Mouse (Mus musculus): ENCODE data around the gene Dad1.
"Not testable (repeated sequence)": the region's sequence is repeated elsewhere in the genome, so short reads cannot be mapped to it uniquely, and the experiment has no call there.

Dad1 gene

DNA sequence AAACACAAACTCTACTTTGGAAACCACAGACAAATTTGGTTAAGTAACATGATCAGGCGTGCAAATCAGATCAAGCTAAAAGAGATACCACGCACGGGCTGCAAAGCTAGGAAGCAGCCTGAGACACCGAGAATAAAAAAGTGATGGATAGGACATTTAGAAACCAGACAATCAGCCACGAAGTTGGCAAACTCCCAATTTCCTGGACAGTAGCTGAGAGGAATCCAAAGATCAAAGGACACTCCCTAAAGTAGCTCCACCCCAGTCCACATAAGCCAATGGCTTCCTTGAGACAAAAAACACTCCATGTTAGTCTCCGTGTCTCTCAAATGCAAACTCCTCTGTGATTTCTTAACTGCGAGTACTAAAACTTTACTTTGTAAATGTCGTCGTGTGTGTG is 4.6 kb downstream of the Dad1 start:
- DNase-seq (ENCODE audit: low read depth, low spot score) = no peak

DNA sequence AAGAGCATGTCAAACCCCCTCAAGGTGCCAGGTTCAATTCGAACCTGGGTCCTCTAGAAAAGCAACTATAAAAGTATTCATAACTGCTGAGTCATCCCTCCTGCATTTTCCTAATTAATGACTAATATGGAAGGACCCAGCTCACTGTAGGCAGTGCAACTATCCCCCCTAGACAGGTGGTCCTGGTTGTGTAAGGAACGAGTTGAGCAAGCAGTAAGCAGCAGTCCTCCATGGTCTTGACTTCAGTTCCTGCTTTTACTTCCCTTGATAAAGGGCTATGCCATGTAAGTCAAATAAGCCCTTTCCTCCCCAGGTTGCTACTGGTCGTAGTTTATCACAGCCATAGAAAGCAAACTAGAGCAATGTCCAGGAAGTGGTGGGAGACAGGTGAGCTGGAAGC is 7.7 kb downstream of the Dad1 start:
- no peak for DNase-seq (ENCODE audit: low read depth, low spot score)

GRCm38 (mm10) chr14:54244183-54244582 is 9.7 kb downstream of the Dad1 start:
- no peak for DNase-seq (ENCODE audit: low read depth, low spot score)

GRCm38 (mm10) chr14:54240542-54240941 is 13.4 kb downstream of the Dad1 start:
- no peak for DNase-seq (ENCODE audit: low read depth, low spot score)

DNA sequence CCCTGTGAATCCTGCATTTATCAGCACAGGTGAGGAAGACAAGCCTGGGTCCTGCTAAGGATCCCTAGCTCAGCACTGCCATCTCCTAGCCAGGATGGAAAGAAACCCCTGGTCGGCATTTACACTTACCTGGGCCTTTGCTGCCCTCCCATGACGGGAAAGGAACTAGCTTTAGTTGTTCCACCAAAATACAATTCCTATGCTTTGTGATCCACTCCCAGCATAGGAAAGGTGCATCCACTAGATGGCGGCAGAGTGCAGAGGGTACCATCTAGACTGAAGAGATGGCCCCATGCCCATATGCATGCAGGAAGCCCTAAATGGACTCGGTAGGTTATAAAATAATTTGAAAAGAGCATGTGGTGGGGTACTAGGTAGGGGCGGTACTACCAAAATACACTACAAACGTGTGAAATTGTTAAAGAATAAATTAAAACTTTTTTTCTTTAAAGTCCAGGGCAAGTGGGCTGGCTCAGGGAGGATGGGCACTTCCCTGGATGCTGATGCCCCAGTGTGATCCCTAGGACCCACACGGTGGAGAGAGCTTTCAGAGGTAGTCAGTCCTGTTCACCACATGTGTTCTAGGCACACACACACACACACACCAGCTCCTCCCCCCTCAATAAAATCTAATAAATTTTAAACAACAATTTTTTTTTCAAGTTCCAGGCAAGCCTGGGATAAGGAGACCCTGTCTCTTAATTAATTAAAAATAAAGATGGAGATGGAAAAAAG is 14.7 kb downstream of the Dad1 start:
- DNase-seq (ENCODE audit: low read depth, low spot score) = peak; percentile 90

DNA sequence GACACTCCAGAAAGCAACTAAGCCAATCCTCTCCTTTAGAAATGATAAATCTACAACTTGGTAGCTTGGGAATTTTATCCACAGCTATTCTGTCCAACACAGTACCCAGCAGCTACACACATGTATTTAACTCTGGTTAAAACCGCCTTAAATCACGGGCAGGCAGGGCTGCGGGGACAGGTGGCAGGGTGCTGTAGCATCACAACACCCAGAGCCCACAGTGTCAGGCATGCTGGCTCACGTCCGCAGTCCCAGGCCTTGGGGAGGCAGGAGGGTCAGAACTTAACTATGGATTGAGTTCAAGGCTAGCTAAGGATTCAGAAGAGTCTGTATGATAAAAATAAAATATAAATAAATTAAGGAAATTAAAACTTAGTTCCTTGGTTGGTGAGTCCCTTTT is 17.0 kb downstream of the Dad1 start:
- no peak for DNase-seq (ENCODE audit: low read depth, low spot score)

DNA sequence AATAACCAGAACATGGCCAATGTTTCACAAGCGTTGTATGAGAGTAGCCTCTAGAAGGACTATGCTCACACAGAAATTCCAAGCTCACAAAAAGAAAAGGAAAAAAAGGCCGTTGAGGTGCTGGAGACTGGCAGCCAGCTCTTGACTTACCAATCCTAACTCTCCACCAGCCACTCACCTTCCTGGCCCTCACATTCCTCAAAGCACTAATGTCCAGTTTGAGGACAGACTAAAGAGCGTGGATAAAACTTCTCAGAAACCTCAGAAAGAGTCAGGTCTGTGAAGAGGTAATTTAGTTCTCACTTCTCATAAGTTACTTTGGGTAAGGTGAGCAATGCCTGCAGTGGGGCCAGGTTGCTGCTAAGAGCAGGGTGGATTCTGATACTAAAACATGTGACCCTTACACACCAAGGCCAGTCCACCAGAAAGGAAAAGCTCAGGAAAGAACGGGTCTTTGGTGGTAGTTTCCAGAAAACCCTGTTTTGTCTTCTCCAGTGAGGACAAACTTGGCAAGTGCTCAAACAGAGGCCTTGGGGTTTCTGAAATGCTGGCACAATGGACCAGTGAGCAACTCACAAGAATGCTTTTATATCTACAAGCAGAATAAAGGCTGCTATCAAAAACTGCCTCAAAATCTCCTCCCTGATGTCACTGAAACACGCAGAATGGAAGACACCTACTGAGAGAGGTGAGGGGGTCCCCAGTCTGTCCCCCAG is 17.9 kb downstream of the Dad1 start:
- no peak for DNase-seq (ENCODE audit: low read depth, low spot score)

DNA sequence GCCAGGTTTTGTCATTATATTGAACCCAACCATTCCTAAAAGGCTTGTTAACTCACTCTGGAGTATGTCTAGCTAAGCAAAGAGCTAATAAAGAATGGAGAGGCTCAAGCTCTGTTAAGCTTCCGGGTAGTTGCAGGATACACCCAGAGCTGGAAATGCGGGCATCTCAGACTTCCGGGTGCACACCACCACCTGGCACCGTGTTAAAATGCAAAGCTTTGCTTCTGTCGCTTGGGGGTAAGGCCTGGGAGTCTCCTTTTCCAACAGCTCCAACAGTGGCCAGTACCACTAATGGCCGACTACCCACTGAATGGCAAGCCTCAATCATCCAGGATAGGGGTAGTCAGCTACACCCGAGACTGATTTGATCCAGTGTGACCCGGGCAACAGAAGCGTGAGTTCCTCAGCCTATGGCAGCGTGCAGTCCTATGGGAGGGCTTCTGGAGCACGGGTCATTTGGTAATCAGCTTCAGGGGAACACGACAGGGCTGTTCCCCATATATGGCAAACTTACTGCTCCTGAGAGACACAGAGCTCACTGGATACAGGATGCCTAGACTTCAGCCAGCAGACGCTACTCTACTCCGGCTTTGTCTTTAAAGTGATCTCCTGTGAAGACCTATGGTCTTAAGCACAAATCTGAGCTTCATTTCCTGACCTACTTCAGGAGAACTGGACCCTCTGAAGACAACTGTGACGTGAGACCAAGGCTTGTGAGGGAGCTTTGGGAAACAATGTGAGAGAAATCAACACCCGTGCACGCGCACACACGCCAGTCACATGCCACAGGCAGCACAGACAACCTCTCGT is 19.5 kb downstream of the Dad1 start:
- DNase-seq (ENCODE audit: low read depth, low spot score) = no peak

DNA sequence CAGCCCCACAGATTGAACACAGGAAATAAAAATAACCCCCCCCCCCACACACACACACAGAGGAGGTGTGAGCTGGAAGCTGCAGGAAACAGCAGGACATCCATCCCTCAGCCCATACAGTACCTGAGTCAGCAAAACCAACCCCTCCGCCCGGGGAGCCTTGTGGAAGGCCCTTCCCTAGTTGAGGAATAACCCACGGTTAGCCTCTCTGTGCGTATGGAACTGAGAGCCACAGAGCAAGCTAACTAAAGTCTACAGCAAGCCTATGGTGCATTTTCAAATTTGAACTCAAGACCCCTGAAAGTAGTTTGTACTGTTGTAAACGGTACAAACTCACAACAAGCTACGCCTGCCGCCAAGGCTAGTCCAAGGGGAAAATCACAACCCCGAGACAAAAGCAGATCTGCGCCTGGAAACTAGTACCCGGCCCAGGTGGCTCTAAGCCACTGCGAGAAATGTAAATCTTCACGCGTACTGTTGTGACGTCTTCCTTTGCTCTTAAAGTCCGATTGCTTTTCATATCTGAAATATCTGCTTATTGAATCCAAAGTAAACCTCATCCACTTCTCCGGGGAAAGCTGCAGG is 20.3 kb downstream of the Dad1 start:
- no peak for DNase-seq (ENCODE audit: low read depth, low spot score)

GRCm38 (mm10) chr14:54232811-54233558 is 20.9 kb downstream of the Dad1 start:
- DNase-seq (ENCODE audit: low read depth, low spot score) = no peak

- DNase-seq (ENCODE audit: low read depth, low spot score) = no peak
Observed at GRCm38 (mm10) chr14:54232143-54232542, 21.8 kb downstream of the Dad1 start.

- DNase-seq (ENCODE audit: low read depth, low spot score) = no peak
Observed at GRCm38 (mm10) chr14:54231176-54231956, 22.5 kb downstream of the Dad1 start.

- DNase-seq (ENCODE audit: low read depth, low spot score) = no peak
Observed at GRCm38 (mm10) chr14:54230638-54231150, 23.2 kb downstream of the Dad1 start.

- not testable (repeated sequence) for DNase-seq (ENCODE audit: low read depth, low spot score)
Observed at GRCm38 (mm10) chr14:54229849-54230248, 24.1 kb downstream of the Dad1 start.

DNA sequence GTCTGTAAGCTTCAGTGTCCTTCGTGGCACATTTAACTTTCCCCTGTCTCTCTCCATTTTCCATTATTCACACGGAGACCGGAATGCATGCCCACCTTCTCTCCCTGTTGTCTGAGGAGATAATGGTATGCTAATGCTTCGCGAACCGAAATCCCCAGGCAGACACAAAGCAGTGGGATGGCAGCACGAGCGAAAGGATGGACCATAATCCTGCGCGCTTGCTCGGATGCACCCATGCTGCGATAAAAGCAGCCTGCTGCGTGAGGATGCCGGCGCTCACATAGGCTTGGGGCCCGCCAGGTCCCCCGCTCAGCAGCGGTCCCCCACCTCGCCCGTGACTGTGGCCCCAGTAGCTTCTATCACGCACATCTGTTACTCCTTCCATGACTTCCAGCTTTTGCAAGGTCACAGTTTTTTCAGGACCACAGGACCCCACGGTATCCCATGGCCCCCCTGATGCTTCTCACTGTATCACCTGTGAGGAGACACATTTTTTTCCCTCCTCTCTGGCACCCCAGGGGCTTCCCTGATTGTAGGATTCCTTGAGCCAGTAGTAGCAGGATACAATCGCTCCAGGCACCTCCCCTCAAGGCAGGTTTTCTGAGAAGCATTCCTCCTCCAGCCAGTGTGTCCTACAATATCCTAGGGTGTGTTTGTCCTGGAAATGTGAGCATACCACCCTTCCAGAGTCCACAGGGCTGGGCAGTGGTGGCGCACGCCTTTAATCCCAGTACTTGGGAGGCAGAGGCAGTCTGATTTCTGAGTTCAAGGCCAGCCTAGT is 24.8 kb downstream of the Dad1 start:
- peak; percentile 59 for DNase-seq (ENCODE audit: low read depth, low spot score)

DNA sequence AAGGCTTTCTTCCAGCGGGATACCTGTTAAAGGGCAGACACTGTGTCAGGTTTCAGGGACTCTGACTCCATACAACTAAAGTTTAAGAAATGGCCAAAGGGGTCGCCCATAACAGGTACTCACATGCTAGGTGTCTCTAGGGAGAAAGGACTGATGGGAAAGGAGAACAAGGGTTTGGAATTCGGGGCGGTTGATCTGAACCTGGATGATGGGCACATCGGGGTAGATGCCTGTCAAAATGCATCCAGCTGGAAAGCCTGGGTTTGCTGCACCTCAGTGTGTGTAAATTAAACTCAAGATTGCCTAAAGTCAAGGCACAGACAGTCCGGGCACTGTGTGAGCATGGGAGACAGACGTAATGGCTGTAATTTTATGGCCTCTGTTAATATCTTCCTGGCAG is 25.4 kb downstream of the Dad1 start:
- no peak for DNase-seq (ENCODE audit: low read depth, low spot score)

- peak; percentile 66 for DNase-seq (ENCODE audit: low read depth, low spot score)
Observed at GRCm38 (mm10) chr14:54227911-54228451, 25.9 kb downstream of the Dad1 start.

- no peak for DNase-seq (ENCODE audit: low read depth, low spot score)
Observed at GRCm38 (mm10) chr14:54226911-54227811, 26.7 kb downstream of the Dad1 start.
